In the genomic region with DNA sequence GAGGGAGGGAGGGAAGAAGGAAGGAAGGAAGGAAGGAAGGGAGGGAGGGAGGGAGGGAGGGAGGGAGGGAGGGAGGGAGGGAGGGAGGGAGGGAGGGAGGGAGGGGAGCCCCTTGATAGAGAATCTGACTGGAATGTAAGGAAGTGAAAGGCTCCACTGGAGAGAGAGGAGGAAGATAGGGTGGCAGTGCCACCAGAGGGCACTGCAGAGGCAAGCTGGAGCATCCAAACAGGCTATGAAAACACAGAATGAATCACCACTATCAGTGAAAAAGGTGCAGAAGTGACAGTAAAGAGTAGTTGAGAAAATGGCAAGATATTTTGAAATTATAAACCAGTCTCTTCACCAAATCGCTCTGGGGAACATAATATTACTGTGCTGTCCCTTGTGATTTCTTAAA, we compare ENCODE assay signal across 10 mouse cellular contexts. TPM values are rescaled to one million over a fixed set of nuclear protein-coding genes. Genes with fewer than 3 reads are reported as not detected.
A peak's percentile ranks its signal among the peaks of the same experiment; 100 is the strongest.
DNase-seq lines count a peak whose midpoint lies in the region; ATAC-seq and TF ChIP-seq lines count a peak whose summit lies in the region.
"Had no signal": no experiment of that assay in that cellular context is flagged by ENCODE, and none has a peak within 500 bp of the region (broad histone marks: within the 10 kb centered on the region; RNA-seq: fewer than 3 reads in every experiment).

No protein-coding gene starts in this region.

- H3K4me2 ChIP-seq in heart, postnatal 0 days (ENCODE audit: low read depth, low read length) = no peak overlapping the region
- no peak overlapping the region for H3K4me2 ChIP-seq in forebrain, embryonic 14.5 days (ENCODE audit: low read length)
- H3K4me2 ChIP-seq: embryonic facial prominence, embryonic 12.5 days; limb, embryonic 13.5 days had no signal

- H3K9me3 ChIP-seq in heart, postnatal 0 days (replicated peaks; ENCODE audit: control insufficient read depth, low read length) = no peaks in the 10 kb centered on the region
- H3K9me3 ChIP-seq in forebrain, embryonic 14.5 days (replicated peaks; ENCODE audit: control insufficient read depth, low read length) = no peaks in the 10 kb centered on the region
- H3K9me3 ChIP-seq: embryonic facial prominence, embryonic 12.5 days; limb, embryonic 13.5 days had no signal

- H3K27ac ChIP-seq in heart, postnatal 0 days (ENCODE audit: low read depth) = no peak overlapping the region
- H3K27ac ChIP-seq in forebrain, embryonic 14.5 days (ENCODE audit: low read depth, low read length) = no peak overlapping the region
- no peak overlapping the region for H3K27ac ChIP-seq in layer of hippocampus, adult 2 months
- H3K27ac ChIP-seq: embryonic facial prominence, embryonic 12.5 days; limb, embryonic 13.5 days had no signal

- peak; percentile 52 for DNase-seq in heart, postnatal 0 days (ENCODE audit: low spot score)
- DNase-seq in heart, postnatal 25 days (ENCODE audit: low spot score) = no peak
- peak; percentile 52 for DNase-seq in A20 (ENCODE audit: low read depth, low spot score)
- peak; percentile 41 to 51 for DNase-seq in adrenal gland, adult 18-20 months (ENCODE audit: low spot score in 2 of 2)
- peak; percentile 59 for DNase-seq in forebrain, embryonic 14.5 days (ENCODE audit: low spot score)
- DNase-seq in layer of hippocampus, adult 2 months (ENCODE audit: low spot score in 2 of 2) = peak; percentile 34 to 55
- DNase-seq in mesoderm, embryonic 11.5 days (ENCODE audit: low read depth, low spot score) = peak; percentile 63
- no peak for DNase-seq in c-Kit-positive CD71-positive TER-119-positive erythroid progenitor cells, embryonic 14.5 days (ENCODE audit: low spot score)

- no peaks in the 10 kb centered on the region for H3K27me3 ChIP-seq in heart, postnatal 0 days (ENCODE audit: control insufficient read depth, insufficient read depth, low read length)
- H3K27me3 ChIP-seq in forebrain, embryonic 14.5 days (replicated peaks; ENCODE audit: control insufficient read depth, insufficient read depth, low read length) = no peaks in the 10 kb centered on the region
- H3K27me3 ChIP-seq: embryonic facial prominence, embryonic 12.5 days; limb, embryonic 13.5 days had no signal

- peak; percentile 74 for TF ChIP-seq CTCF in heart, postnatal 0 days (IDR thresholded peaks at IDR 0.05; ENCODE audit: low read depth)
- peak; percentile 81 for TF ChIP-seq CTCF in layer of hippocampus, adult 2 months (conservative IDR thresholded peaks at IDR 0.05)

- TF ChIP-seq EP300 in heart, postnatal 0 days (IDR thresholded peaks at IDR 0.05; ENCODE audit: low read depth) = no peak

- H3K4me1 ChIP-seq in heart, postnatal 0 days (ENCODE audit: control insufficient read depth, insufficient read depth) = no peaks in the 10 kb centered on the region
- no peaks in the 10 kb centered on the region for H3K4me1 ChIP-seq in forebrain, embryonic 14.5 days (ENCODE audit: control insufficient read depth, insufficient read depth, low read length)
- H3K4me1 ChIP-seq: embryonic facial prominence, embryonic 12.5 days; limb, embryonic 13.5 days had no signal

- ATAC-seq in heart, postnatal 0 days (ENCODE audit: insufficient read depth, low read depth) = peak; percentile 47; the same call in 1 of the 2 replicates
- no peak for ATAC-seq in forebrain, embryonic 14.5 days

- no peak overlapping the region for H3K4me3 ChIP-seq in heart, postnatal 0 days (ENCODE audit: low read depth, low read length)
- no peak overlapping the region for H3K4me3 ChIP-seq in forebrain, embryonic 14.5 days (ENCODE audit: low read depth, low read length)
- H3K4me3 ChIP-seq in layer of hippocampus, adult 2 months = no peak overlapping the region
- H3K4me3 ChIP-seq: embryonic facial prominence, embryonic 12.5 days; limb, embryonic 13.5 days had no signal

- no peak overlapping the region for H3K9ac ChIP-seq in heart, postnatal 0 days (replicated peaks; ENCODE audit: low read depth, low read length)
- no peak overlapping the region for H3K9ac ChIP-seq in forebrain, embryonic 14.5 days (ENCODE audit: low read length)
- H3K9ac ChIP-seq: embryonic facial prominence, embryonic 12.5 days; limb, embryonic 13.5 days had no signal

- H3K36me3 ChIP-seq in heart, postnatal 0 days (replicated peaks; ENCODE audit: control insufficient read depth, insufficient read depth, low read length) = no peaks in the 10 kb centered on the region
- no peaks in the 10 kb centered on the region for H3K36me3 ChIP-seq in forebrain, embryonic 14.5 days (ENCODE audit: control insufficient read depth, insufficient read depth, low read length)
- H3K36me3 ChIP-seq: embryonic facial prominence, embryonic 12.5 days; limb, embryonic 13.5 days had no signal

- intact Hi-C loops in heart, postnatal 25 days (cut with DNase I) = loop anchor here (2.0 kb wide), 1 partner anchor 88 kb away; no protein-coding TSS in a partner anchor

- WGBS in heart, postnatal 0 days = 55% methylated on average over 1 of the region's 1 CpGs
- WGBS in forebrain, embryonic 14.5 days = 61% methylated on average over 1 of the region's 1 CpGs

RNA-seq across cellular contexts. Expression of gene Ifit1, which starts 44.2 kb away (rescaled TPM):
- 4.4 and 9.7 TPM in 2 replicates for total RNA-seq in heart, postnatal 0 days (2014; rRNA removed; ENCODE audit: low replicate concordance)
- 0.74 and 1.2 TPM in 2 replicates for polyA plus RNA-seq in heart, postnatal 0 days (2015; fragmentation: Nextera tagmentation; extraction: Ambion mirVana)
- total RNA-seq in heart, postnatal 25 days (2021) = 1 to 10 TPM; 1.4 TPM
- 1 to 10 TPM; 5.1 to 6.7 TPM for total RNA-seq in adrenal gland, adult 18-20 months (2021)
- polyA plus RNA-seq in forebrain, embryonic 14.5 days (2014; fragmentation: Nextera tagmentation; extraction: Ambion mirVana) = 0.38 TPM in 1 of 2 replicates, not detected in the other
- total RNA-seq in layer of hippocampus, adult 2 months (2021) = 1 to 10 TPM in 1 of 2 experiments, under 1 TPM in 1; 0.59 to 1.2 TPM

RNA-seq across cellular contexts. Expression of gene Ifit1bl2, which starts 44.3 kb away (rescaled TPM):
- 0.19 and 1.9 TPM in 2 replicates for total RNA-seq in heart, postnatal 0 days (2014; rRNA removed; ENCODE audit: low replicate concordance)
- 1.0 and 1.3 TPM in 2 replicates for polyA plus RNA-seq in heart, postnatal 0 days (2015; fragmentation: Nextera tagmentation; extraction: Ambion mirVana)
- total RNA-seq in heart, postnatal 25 days (2021) = 1 to 10 TPM; 1.2 to 1.5 TPM
- total RNA-seq in adrenal gland, adult 18-20 months (2021) = under 1 TPM; 0.10 to 0.13 TPM
- 0.10 and 0.41 TPM in 2 replicates for polyA plus RNA-seq in forebrain, embryonic 14.5 days (2014; fragmentation: Nextera tagmentation; extraction: Ambion mirVana)
- under 1 TPM; 0.27 to 0.38 TPM for total RNA-seq in layer of hippocampus, adult 2 months (2021)

Comparison
In these comparisons a context has a peak if more than half of its experiments do, and no peak if none do; other contexts are left out.
1. DNase-seq: peak in heart, postnatal 0 days (single experiment), A20 (single experiment), adrenal gland, adult 18-20 months (2 of 2), forebrain, embryonic 14.5 days (single experiment), layer of hippocampus, adult 2 months (2 of 2) and mesoderm, embryonic 11.5 days (single experiment); none in heart, postnatal 25 days (single experiment) and c-Kit-positive CD71-positive TER-119-positive erythroid progenitor cells, embryonic 14.5 days (single experiment).